Comparison of ENCODE assay signal across 12 mouse cellular contexts in genomic region chr2:153582876-153583585, GRCm38 (mm10). TPM values are rescaled to one million over a fixed set of nuclear protein-coding genes. Genes with fewer than 3 reads are reported as not detected.
DNase-seq lines count a peak whose midpoint lies in the region; ATAC-seq and TF ChIP-seq lines count a peak whose summit lies in the region.
"Had no signal": no experiment of that assay in that cellular context is flagged by ENCODE, and none has a peak within 500 bp of the region (broad histone marks: within the 10 kb centered on the region; RNA-seq: fewer than 3 reads in every experiment).

No protein-coding gene starts in this region.

- no peak for TF ChIP-seq CTCF in ES-Bruce4 (IDR thresholded peaks at IDR 0.05; ENCODE audit: low read depth, low read length)

- H3K4me3 ChIP-seq in heart, embryonic 12.5 days, result no peak overlapping the region
- no peak overlapping the region for H3K4me3 ChIP-seq in ES-Bruce4 (ENCODE audit: low read depth, low read length)
- H3K4me3 ChIP-seq in liver, embryonic 12.5 days, result peak overlapping the region; percentile 51
- H3K4me3 ChIP-seq: heart, embryonic 15.5 days had no signal

- no peak; the same call in 1 of the 2 replicates for ATAC-seq in heart, embryonic 12.5 days (ENCODE audit: insufficient number of reproducible peaks, low FRiP score)
- peak; percentile 23 for ATAC-seq in common myeloid progenitor, adult 5-6 weeks (replicated peaks; ENCODE audit: low read depth, poor library complexity, severe bottlenecking)
- ATAC-seq in liver, embryonic 12.5 days, result peak; percentile 61

- H3K4me1 ChIP-seq in heart, embryonic 12.5 days (replicated peaks), result peaks cover 25% of the 10 kb centered on the region
- H3K4me1 ChIP-seq in ES-Bruce4 (ENCODE audit: control insufficient read depth, insufficient read depth, low read length), result peaks cover 13% of the 10 kb centered on the region
- peaks cover 83% of the 10 kb centered on the region for H3K4me1 ChIP-seq in liver, embryonic 12.5 days

- no peak for TF ChIP-seq EP300 in ES-Bruce4 (IDR thresholded peaks at IDR 0.05; ENCODE audit: insufficient read depth, low read depth, low read length)

- H3K27me3 ChIP-seq in heart, embryonic 12.5 days (replicated peaks), result no peaks in the 10 kb centered on the region
- H3K27me3 ChIP-seq in ES-Bruce4 (ENCODE audit: control insufficient read depth, insufficient read depth, low read length, poor library complexity, severe bottlenecking), result no peaks in the 10 kb centered on the region
- H3K27me3 ChIP-seq in liver, embryonic 12.5 days (replicated peaks), result no peaks in the 10 kb centered on the region
- H3K27me3 ChIP-seq: heart, embryonic 15.5 days had no signal

- no peak overlapping the region for H3K9ac ChIP-seq in heart, embryonic 12.5 days
- no peak overlapping the region for H3K9ac ChIP-seq in ES-Bruce4 (ENCODE audit: low read depth, poor library complexity, severe bottlenecking)
- peak overlapping the region; percentile 68 for H3K9ac ChIP-seq in liver, embryonic 12.5 days
- H3K9ac ChIP-seq: heart, embryonic 15.5 days had no signal

- 52% methylated on average over 15 of the region's 15 CpGs for WGBS in heart, embryonic 12.5 days
- WGBS in liver, embryonic 12.5 days (ENCODE audit: insufficient replicate concordance), result 13% methylated on average over 15 of the region's 15 CpGs

- DNase-seq in heart, adult 18-20 months, result no peak
- no peak for DNase-seq in gastrocnemius, postnatal 36 days
- DNase-seq in B cell, adult 2 months, result no peak
- DNase-seq in cerebellum, adult 11-12 months, result no peak
- DNase-seq: lung, postnatal 14 days; right cerebral cortex, adult 18-20 months had no signal

- H3K4me2 ChIP-seq in heart, embryonic 12.5 days, result peak overlapping the region; percentile 37
- peak overlapping the region; percentile 82 for H3K4me2 ChIP-seq in liver, embryonic 12.5 days
- H3K4me2 ChIP-seq: heart, embryonic 15.5 days had no signal

- no peak for TF ChIP-seq POLR2A in ES-Bruce4 (IDR thresholded peaks at IDR 0.05; ENCODE audit: insufficient read depth, low read length)

- intact Hi-C loops in gastrocnemius, postnatal 36 days (cut with DNase I), result loop anchor here (10.0 kb wide), 1 partner anchor 58 kb away; the partner anchor contains the start of gene Nol4l

- H3K27ac ChIP-seq in heart, embryonic 12.5 days (ENCODE audit: poor library complexity, severe bottlenecking), result no peak overlapping the region
- H3K27ac ChIP-seq in ES-Bruce4 (ENCODE audit: insufficient read depth, low read length), result peak overlapping the region; percentile 3
- H3K27ac ChIP-seq in liver, embryonic 12.5 days, result peak overlapping the region; percentile 93
- H3K27ac ChIP-seq: heart, embryonic 15.5 days; kidney, postnatal 0 days had no signal

- no peaks in the 10 kb centered on the region for H3K36me3 ChIP-seq in heart, embryonic 12.5 days
- H3K36me3 ChIP-seq in ES-Bruce4 (ENCODE audit: control insufficient read depth, insufficient read depth, low read length, poor library complexity, severe bottlenecking), result no peaks in the 10 kb centered on the region
- H3K36me3 ChIP-seq in liver, embryonic 12.5 days, result no peaks in the 10 kb centered on the region
- H3K36me3 ChIP-seq: heart, embryonic 15.5 days had no signal

- H3K9me3 ChIP-seq in heart, embryonic 12.5 days (replicated peaks), result no peaks in the 10 kb centered on the region
- H3K9me3 ChIP-seq in ES-Bruce4 (replicated peaks; ENCODE audit: control insufficient read depth, insufficient read depth, low read length, poor library complexity, severe bottlenecking), result no peaks in the 10 kb centered on the region
- no peaks in the 10 kb centered on the region for H3K9me3 ChIP-seq in liver, embryonic 12.5 days (replicated peaks)
- H3K9me3 ChIP-seq: heart, embryonic 15.5 days had no signal

RNA-seq across cellular contexts. Expression of gene Commd7, which starts 49.5 kb away (rescaled TPM):
- polyA plus RNA-seq in heart, embryonic 12.5 days (2016; fragmentation: Nextera tagmentation; extraction: Ambion mirVana), result 55.6 and 55.7 TPM in 2 replicates
- total RNA-seq in heart, adult 18-20 months (2021), result 10 to 100 TPM; 15.3 to 15.8 TPM
- polyA plus RNA-seq in ES-Bruce4 (2011; ENCODE audit: insufficient read depth, insufficient read length, low read depth, missing spikeins), result 16.5 and 18.0 TPM in 2 replicates
- total RNA-seq in common myeloid progenitor, adult 5-6 weeks (2017), result 28.0 and 33.3 TPM in 2 replicates
- polyA plus RNA-seq in liver, embryonic 12.5 days (2016; fragmentation: Nextera tagmentation; extraction: Ambion mirVana), result 44.0 and 45.7 TPM in 2 replicates
- 10 to 100 TPM in 1 of 2 experiments, 1 to 10 TPM in 1; 9.9 to 10.3 TPM for total RNA-seq in gastrocnemius, postnatal 36 days (2021)

RNA-seq across cellular contexts. Expression of gene Nol4l, which starts 53.3 kb away (rescaled TPM):
- 14.9 and 15.2 TPM in 2 replicates for polyA plus RNA-seq in heart, embryonic 12.5 days (2016; fragmentation: Nextera tagmentation; extraction: Ambion mirVana)
- 1 to 10 TPM; 3.3 to 3.8 TPM for total RNA-seq in heart, adult 18-20 months (2021)
- 11.0 and 11.5 TPM in 2 replicates for polyA plus RNA-seq in ES-Bruce4 (2011; ENCODE audit: insufficient read depth, insufficient read length, low read depth, missing spikeins)
- 7.3 and 7.4 TPM in 2 replicates for total RNA-seq in common myeloid progenitor, adult 5-6 weeks (2017)
- 9.3 and 9.8 TPM in 2 replicates for polyA plus RNA-seq in liver, embryonic 12.5 days (2016; fragmentation: Nextera tagmentation; extraction: Ambion mirVana)
- total RNA-seq in gastrocnemius, postnatal 36 days (2021), result 1 to 10 TPM in 1 of 2 experiments, under 1 TPM in 1; 0.94 to 1.0 TPM
